Mouse (Mus musculus) layer of hippocampus, adult 6 months (tissue): ENCODE measurements around the gene Timm10. TPM values are rescaled to one million over a fixed set of nuclear protein-coding genes. Genes with fewer than 3 reads are reported as not detected.

Source experiments
- long read RNA-seq, 2 experiments: library from polyadenylated mRNA; unstranded; transcript quantifications; one replicate each; pipeline ENCODE4 v2.0.0; 2019 to 2020
- polyA plus RNA-seq: library from polyadenylated mRNA; unstranded; fragments of <200 nt; fragmentation: Nextera tagmentation; gene quantifications from 2 replicates; pipeline ENCODE4 v1.2.3, GENCODE M21; 2021

Gene Timm10
- 186 and 203 TPM in 2 replicates for polyA plus RNA-seq
- long read RNA-seq, experiment 1, transcript Timm10-201 (3 exons, 690 nt) = major isoform, 89 of 93 reads
- long read RNA-seq, experiment 1, partial matches to known transcripts = 2 of 93 reads
- long read RNA-seq, experiment 1, other reads (novel, unspliced or antisense) = 2 of 93 reads
- long read RNA-seq, experiment 2, transcript Timm10-201 (3 exons, 690 nt) = major isoform, 12 of 15 reads
- long read RNA-seq, experiment 2, partial matches to known transcripts = 1 of 15 reads
- long read RNA-seq, experiment 2, other reads (novel, unspliced or antisense) = 2 of 15 reads

DNA sequence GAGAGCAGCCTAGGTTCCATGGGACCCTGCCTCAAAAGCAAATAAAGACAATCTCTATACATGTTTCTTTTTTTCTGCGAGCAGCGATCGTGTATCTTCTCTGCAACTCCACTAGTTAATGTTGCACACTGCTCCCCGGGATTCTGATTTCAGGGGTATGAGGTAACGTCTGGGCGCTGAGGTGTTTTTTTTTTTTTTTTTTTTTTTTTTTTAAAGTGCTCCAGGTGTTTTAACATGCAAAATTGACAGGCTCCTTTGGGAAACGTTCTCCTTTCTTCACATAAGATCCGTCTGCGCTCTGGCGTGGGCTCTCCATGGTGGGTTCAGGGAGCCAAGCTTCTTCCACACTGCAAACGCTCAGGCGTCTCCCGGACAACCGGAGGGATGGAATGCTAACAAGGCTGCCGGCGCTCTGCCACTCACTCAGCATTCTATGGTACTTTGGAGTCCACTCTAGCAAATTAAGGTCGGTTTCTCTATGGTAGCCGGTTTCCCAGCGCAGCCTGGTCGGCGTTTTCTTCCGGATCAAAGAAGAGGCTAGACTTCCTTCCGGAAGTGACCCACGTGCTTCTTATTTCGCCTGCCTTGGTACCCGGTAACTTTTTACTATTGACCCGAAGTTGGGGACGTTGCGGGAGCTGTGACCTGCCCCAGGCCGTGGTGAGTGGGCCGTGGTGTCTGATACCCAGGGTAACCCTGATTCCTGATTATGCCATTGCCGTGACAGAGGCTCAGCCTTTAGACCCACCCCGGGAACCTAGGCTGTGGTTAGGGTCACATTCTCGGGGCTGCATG is at the start of gene Timm10:
Timm10 (plus strand) TSS at position 510 of the 795 bp plus-strand sequence.

DNA sequence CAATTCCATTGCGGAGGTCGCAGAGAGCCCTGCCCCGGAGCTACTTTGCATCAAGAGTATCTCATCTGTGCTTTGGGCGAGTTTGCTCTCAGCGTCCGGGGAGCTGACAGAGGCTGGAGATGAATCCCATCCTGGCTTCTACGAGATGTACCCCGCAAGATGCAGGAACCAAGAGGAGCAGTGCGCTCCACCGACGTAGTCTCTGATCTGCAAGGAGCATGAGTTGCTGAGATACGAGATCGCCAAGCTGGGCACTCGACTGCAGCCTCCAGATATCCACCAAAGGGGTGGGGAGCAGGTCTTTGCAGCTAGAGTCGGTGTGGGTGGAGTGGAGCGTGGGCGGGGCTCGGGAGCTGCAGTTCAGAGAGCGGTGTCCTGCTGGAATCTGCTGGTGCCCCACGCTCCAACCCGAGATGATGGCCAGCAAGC is 28.3 kb upstream of the Timm10 start, which contains the start of gene Ube2l6:
Ube2l6 (plus strand) TSS at position 336 of the 429 bp plus-strand sequence.

DNA sequence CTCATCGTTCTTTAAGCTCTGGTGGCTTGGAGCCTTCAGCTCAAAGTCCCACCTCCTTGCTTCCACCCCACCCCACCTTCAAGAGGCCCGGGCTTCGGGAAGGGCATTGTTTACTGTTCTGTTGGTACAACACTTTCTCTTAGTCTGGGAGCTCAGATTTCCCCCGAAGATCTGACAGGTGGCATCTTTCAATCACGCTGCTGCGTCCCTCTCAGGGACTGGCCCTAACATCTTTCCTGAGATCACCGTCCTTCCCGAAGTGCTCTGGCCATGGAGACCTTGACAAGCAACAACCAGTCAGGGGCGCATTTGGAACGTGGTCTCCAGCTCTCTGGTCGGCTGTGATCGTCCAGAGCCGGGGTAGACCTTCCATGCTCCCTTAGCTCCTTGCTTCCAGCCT is 4.2 kb upstream of the Timm10 start, which contains the start of gene Smtnl1:
Smtnl1 (minus strand) TSS at position 101 of the 400 bp plus-strand sequence.

DNA sequence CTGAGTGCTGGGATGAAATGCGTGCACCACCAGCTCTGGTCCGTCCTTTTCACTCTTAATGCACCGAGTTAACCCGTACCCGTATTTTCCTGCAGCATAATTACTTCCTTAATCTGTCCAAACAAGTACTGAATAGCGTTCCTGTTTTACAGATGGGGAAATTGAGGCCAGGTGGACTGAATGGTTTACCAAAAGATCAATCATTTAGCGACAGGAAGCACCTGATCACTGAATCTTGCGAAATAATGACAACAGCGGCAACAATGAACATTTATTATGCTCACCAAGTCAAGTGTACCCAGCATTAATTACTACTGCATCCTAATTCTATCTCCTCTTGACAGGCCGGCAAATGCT is 11.8 kb downstream of the Timm10 start, which contains the start of gene Slc43a1:
Slc43a1 (plus strand) TSS at position 258 of the 357 bp plus-strand sequence.

Other genes starting within 250 kb of the Timm10 start
- 5.5 and 5.8 TPM in 2 replicates for gene Ctnnd1, start 176.2 kb upstream of the Timm10 start, polyA plus RNA-seq
- not detected in 2 replicates for gene Btbd18, start 167.9 kb upstream of the Timm10 start, polyA plus RNA-seq
- gene Selenoh, start 156.2 kb upstream of the Timm10 start, polyA plus RNA-seq = 85.4 and 90.3 TPM in 2 replicates
- not detected in 2 replicates for gene Gm28635, start 149.0 kb upstream of the Timm10 start, polyA plus RNA-seq
- gene Med19, start 148.6 kb upstream of the Timm10 start, polyA plus RNA-seq = 11.1 and 12.4 TPM in 2 replicates
- 308 and 351 TPM in 2 replicates for gene Tmx2, start 147.9 kb upstream of the Timm10 start, polyA plus RNA-seq
- 3.6 and 5.0 TPM in 2 replicates for gene Zdhhc5, start 111.8 kb upstream of the Timm10 start, polyA plus RNA-seq
- gene Clp1, start 99.6 kb upstream of the Timm10 start, polyA plus RNA-seq = 10.0 and 11.4 TPM in 2 replicates
- 18.0 and 19.5 TPM in 2 replicates for gene Ypel4, start 92.9 kb upstream of the Timm10 start, polyA plus RNA-seq
- 0.83 and 1.1 TPM in 2 replicates for gene Gm19426, start 83.3 kb upstream of the Timm10 start, polyA plus RNA-seq
- gene Serping1, start 51.6 kb upstream of the Timm10 start, polyA plus RNA-seq = 10.7 and 12.8 TPM in 2 replicates
- gene Ube2l6, start 28.2 kb upstream of the Timm10 start, polyA plus RNA-seq = 6.6 and 8.4 TPM in 2 replicates
- not detected in 2 replicates for gene Smtnl1, start 4.3 kb upstream of the Timm10 start, polyA plus RNA-seq
- gene Slc43a1, start 11.9 kb downstream of the Timm10 start, polyA plus RNA-seq = 0.05 and 0.08 TPM in 2 replicates
- gene Rtn4rl2, start 59.7 kb downstream of the Timm10 start, polyA plus RNA-seq = 20.0 and 25.4 TPM in 2 replicates
- 0.73 and 0.92 TPM in 2 replicates for gene Slc43a3, start 109.6 kb downstream of the Timm10 start, polyA plus RNA-seq
- gene Prg2, start 153.5 kb downstream of the Timm10 start, polyA plus RNA-seq = not detected in 2 replicates
- not detected in 2 replicates for gene Prg3, start 161.2 kb downstream of the Timm10 start, polyA plus RNA-seq
- 32.3 and 33.8 TPM in 2 replicates for gene Ssrp1, start 210.2 kb downstream of the Timm10 start, polyA plus RNA-seq
- 0.38 and 0.70 TPM in 2 replicates for gene P2rx3, start 210.5 kb downstream of the Timm10 start, polyA plus RNA-seq
- 9.8 and 13.6 TPM in 2 replicates for gene Tnks1bp1, start 221.0 kb downstream of the Timm10 start, polyA plus RNA-seq